ENCODE assay signal across 8 mouse cellular contexts in genomic region chr11:95231688-95232328, GRCm38 (mm10). TPM values are rescaled to one million over a fixed set of nuclear protein-coding genes. Genes with fewer than 3 reads are reported as not detected.
DNase-seq lines count a peak whose midpoint lies in the region; ATAC-seq and TF ChIP-seq lines count a peak whose summit lies in the region.

No protein-coding gene starts in this region.

- no peak overlapping the region for H3K9ac ChIP-seq in embryonic facial prominence, embryonic 15.5 days
- 0 out of 2 replicates have a peak overlapping the region, but pooled peaks have one; percentile 26 for H3K9ac ChIP-seq in heart, embryonic 12.5 days
- no peak overlapping the region for H3K9ac ChIP-seq in kidney, postnatal 0 days (ENCODE audit: low read depth, low read length)
- H3K9ac ChIP-seq in liver, postnatal 0 days (replicated peaks) = peak overlapping the region; percentile 26
- no peak overlapping the region for H3K9ac ChIP-seq in neural tube, embryonic 13.5 days

- H3K9me3 ChIP-seq in embryonic facial prominence, embryonic 15.5 days (replicated peaks) = no peaks in the 10 kb centered on the region
- H3K9me3 ChIP-seq in heart, embryonic 12.5 days (replicated peaks) = no peaks in the 10 kb centered on the region
- H3K9me3 ChIP-seq in kidney, postnatal 0 days (replicated peaks; ENCODE audit: low read length) = no peaks in the 10 kb centered on the region
- no peaks in the 10 kb centered on the region for H3K9me3 ChIP-seq in liver, postnatal 0 days (ENCODE audit: low read length)
- H3K9me3 ChIP-seq in neural tube, embryonic 13.5 days = no peaks in the 10 kb centered on the region

- no peak for TF ChIP-seq POLR2A in testis, adult 2 months (IDR thresholded peaks at IDR 0.05; ENCODE audit: control insufficient read depth, low read depth, low read length)

- WGBS in embryonic facial prominence, embryonic 15.5 days = 9% methylated on average over 24 of the region's 24 CpGs
- 9% methylated on average over 24 of the region's 24 CpGs for WGBS in heart, embryonic 12.5 days
- WGBS in kidney, postnatal 0 days = 8% methylated on average over 24 of the region's 24 CpGs
- 11% methylated on average over 24 of the region's 24 CpGs for WGBS in liver, postnatal 0 days (ENCODE audit: insufficient replicate concordance)
- WGBS in neural tube, embryonic 13.5 days = 9% methylated on average over 24 of the region's 24 CpGs

- TF ChIP-seq CTCF in kidney, postnatal 0 days (IDR thresholded peaks at IDR 0.05; ENCODE audit: low read depth) = peak; percentile 83
- TF ChIP-seq CTCF in liver, postnatal 0 days (IDR thresholded peaks at IDR 0.05; ENCODE audit: low read depth) = peak; percentile 80
- TF ChIP-seq CTCF in testis, adult 2 months (IDR thresholded peaks at IDR 0.05; ENCODE audit: control insufficient read depth, insufficient read depth, insufficient replicate concordance, low read depth, low read length) = peak; percentile 83

- no peaks in the 10 kb centered on the region for H3K36me3 ChIP-seq in embryonic facial prominence, embryonic 15.5 days
- H3K36me3 ChIP-seq in heart, embryonic 12.5 days = no peaks in the 10 kb centered on the region
- H3K36me3 ChIP-seq in kidney, postnatal 0 days (ENCODE audit: insufficient read depth, low read length) = no peaks in the 10 kb centered on the region
- H3K36me3 ChIP-seq in liver, postnatal 0 days (replicated peaks; ENCODE audit: insufficient read depth, low read length) = no peaks in the 10 kb centered on the region
- no peaks in the 10 kb centered on the region for H3K36me3 ChIP-seq in neural tube, embryonic 13.5 days
- H3K36me3 ChIP-seq in testis, adult 2 months (ENCODE audit: control insufficient read depth, insufficient read depth, low read length) = no peaks in the 10 kb centered on the region

- H3K4me3 ChIP-seq in embryonic facial prominence, embryonic 15.5 days (replicated peaks) = peak overlapping the region; percentile 16; the same call in 1 of the 2 replicates
- H3K4me3 ChIP-seq in heart, embryonic 12.5 days = peak overlapping the region; percentile 23; the same call in 1 of the 2 replicates
- H3K4me3 ChIP-seq in kidney, postnatal 0 days (replicated peaks; ENCODE audit: low read depth, low read length) = no peak overlapping the region
- no peak overlapping the region for H3K4me3 ChIP-seq in liver, postnatal 0 days (ENCODE audit: low read depth, low read length)
- peak overlapping the region; percentile 12; the same call in 1 of the 2 replicates for H3K4me3 ChIP-seq in neural tube, embryonic 13.5 days
- peak overlapping the region; percentile 62 for H3K4me3 ChIP-seq in testis, adult 2 months (ENCODE audit: control insufficient read depth, low read depth, low read length)

- H3K4me1 ChIP-seq in embryonic facial prominence, embryonic 15.5 days = peaks cover 27% of the 10 kb centered on the region
- peaks cover 7% of the 10 kb centered on the region; the same call in 1 of the 2 replicates for H3K4me1 ChIP-seq in heart, embryonic 12.5 days (replicated peaks)
- no peaks in the 10 kb centered on the region for H3K4me1 ChIP-seq in kidney, postnatal 0 days (replicated peaks; ENCODE audit: insufficient read depth, low read length)
- no peaks in the 10 kb centered on the region for H3K4me1 ChIP-seq in liver, postnatal 0 days (ENCODE audit: insufficient read depth)
- H3K4me1 ChIP-seq in neural tube, embryonic 13.5 days (replicated peaks) = peaks cover 5% of the 10 kb centered on the region
- H3K4me1 ChIP-seq in testis, adult 2 months (ENCODE audit: control insufficient read depth, insufficient read depth, low read length) = peaks cover 10% of the 10 kb centered on the region

- TF ChIP-seq EP300 in liver, postnatal 0 days (IDR thresholded peaks at IDR 0.05; ENCODE audit: low read depth) = no peak

- peak overlapping the region; percentile 9; the same call in 1 of the 2 replicates for H3K27ac ChIP-seq in embryonic facial prominence, embryonic 15.5 days (replicated peaks)
- no peak overlapping the region for H3K27ac ChIP-seq in heart, embryonic 12.5 days (ENCODE audit: poor library complexity, severe bottlenecking)
- H3K27ac ChIP-seq in kidney, postnatal 0 days = no peak overlapping the region
- H3K27ac ChIP-seq in liver, postnatal 0 days (ENCODE audit: low read depth) = no peak overlapping the region
- no peak overlapping the region for H3K27ac ChIP-seq in neural tube, embryonic 13.5 days (replicated peaks)
- no peak overlapping the region for H3K27ac ChIP-seq in testis, adult 2 months (ENCODE audit: control insufficient read depth, insufficient read depth, low read depth, low read length)

- peak overlapping the region; percentile 47 for H3K4me2 ChIP-seq in embryonic facial prominence, embryonic 15.5 days (replicated peaks)
- peak overlapping the region; percentile 60 for H3K4me2 ChIP-seq in heart, embryonic 12.5 days
- peak overlapping the region; percentile 43 for H3K4me2 ChIP-seq in kidney, postnatal 0 days (ENCODE audit: low read length)
- 0 out of 2 replicates have a peak overlapping the region, but pooled peaks have one; percentile 20 for H3K4me2 ChIP-seq in liver, postnatal 0 days (ENCODE audit: low read depth, low read length)
- peak overlapping the region; percentile 44 for H3K4me2 ChIP-seq in neural tube, embryonic 13.5 days

- peak; percentile 34 for ATAC-seq in CD4-positive, CD25-positive, alpha-beta regulatory T cell, adult 4 months
- 0 out of 2 replicates have a peak, but pooled peaks have one; percentile 51 for ATAC-seq in embryonic facial prominence, embryonic 15.5 days (ENCODE audit: insufficient number of reproducible peaks, low FRiP score, low TSS enrichment, low read depth)
- ATAC-seq in heart, embryonic 12.5 days (ENCODE audit: insufficient number of reproducible peaks, low FRiP score) = 0 out of 2 replicates have a peak, but pooled peaks have one; percentile 31
- peak; percentile 67 for ATAC-seq in kidney, postnatal 0 days (replicated peaks; ENCODE audit: low FRiP score, low read depth)
- peak; percentile 66; the same call in 1 of the 2 replicates for ATAC-seq in liver, postnatal 0 days
- ATAC-seq in neural tube, embryonic 13.5 days (ENCODE audit: low read depth) = peak; percentile 53

- DNase-seq in adrenal gland, postnatal 36 days = peak; percentile 73 to 78
- DNase-seq in kidney, postnatal 0 days (ENCODE audit: low spot score) = peak; percentile 83
- DNase-seq in liver, postnatal 0 days = peak; percentile 87

- H3K27me3 ChIP-seq in embryonic facial prominence, embryonic 15.5 days = no peaks in the 10 kb centered on the region
- peaks cover 38% of the 10 kb centered on the region for H3K27me3 ChIP-seq in heart, embryonic 12.5 days (replicated peaks)
- no peaks in the 10 kb centered on the region for H3K27me3 ChIP-seq in kidney, postnatal 0 days (ENCODE audit: insufficient read depth, low read length)
- H3K27me3 ChIP-seq in liver, postnatal 0 days (ENCODE audit: insufficient read depth, low read length) = peaks cover 10% of the 10 kb centered on the region; the same call in 1 of the 2 replicates
- H3K27me3 ChIP-seq in neural tube, embryonic 13.5 days = peaks cover 20% of the 10 kb centered on the region
- no peaks in the 10 kb centered on the region for H3K27me3 ChIP-seq in testis, adult 2 months (ENCODE audit: control insufficient read depth, insufficient read depth, low read length)

RNA-seq across cellular contexts. Expression of gene Tac4, which starts 29.5 kb away (rescaled TPM):
- polyA plus RNA-seq in CD4-positive, CD25-positive, alpha-beta regulatory T cell, adult 4 months (2017; shearing (Covaris generic)) = not detected
- total RNA-seq in adrenal gland, postnatal 36 days (2021) = not detected
- 0.13 and 0.21 TPM in 2 replicates for polyA plus RNA-seq in embryonic facial prominence, embryonic 15.5 days (2015; fragmentation: Nextera tagmentation; extraction: Ambion mirVana)
- not detected in 2 replicates for polyA plus RNA-seq in heart, embryonic 12.5 days (2016; fragmentation: Nextera tagmentation; extraction: Ambion mirVana)
- polyA plus RNA-seq in kidney, postnatal 0 days (2015; fragmentation: Nextera tagmentation; extraction: Ambion mirVana) = 0.09 TPM in 1 of 2 replicates, not detected in the other
- not detected in 2 replicates for polyA plus RNA-seq in liver, postnatal 0 days (2015; fragmentation: Nextera tagmentation; extraction: Ambion mirVana)
- 0.15 TPM in 1 of 2 replicates, not detected in the other for polyA plus RNA-seq in neural tube, embryonic 13.5 days (2015; fragmentation: Nextera tagmentation; extraction: Ambion mirVana)
- polyA plus RNA-seq in testis, adult 2 months (2012; rRNA removed) = not detected in 2 replicates

Comparison
In these comparisons a context has a peak if more than half of its experiments do, and no peak if none do; other contexts are left out.
1. H3K4me3 ChIP-seq: peak in embryonic facial prominence, embryonic 15.5 days (single experiment), heart, embryonic 12.5 days (single experiment), neural tube, embryonic 13.5 days (single experiment) and testis, adult 2 months (single experiment); none in kidney, postnatal 0 days (single experiment) and liver, postnatal 0 days (single experiment).
2. H3K9ac ChIP-seq: peak in heart, embryonic 12.5 days (single experiment) and liver, postnatal 0 days (single experiment); none in embryonic facial prominence, embryonic 15.5 days (single experiment), kidney, postnatal 0 days (single experiment) and neural tube, embryonic 13.5 days (single experiment).
3. Peak in every context shown above with its lines, with median percentiles within 50 percentile points of each other: ATAC-seq, DNase-seq, H3K4me2 ChIP-seq and CTCF ChIP-seq.